Mouse (Mus musculus) heart, adult 2 months (tissue): ENCODE data around the gene Hpcal1. TPM values are rescaled to one million over a fixed set of nuclear protein-coding genes. Genes with fewer than 3 reads are reported as not detected.
A peak's percentile ranks its signal among the peaks of the same experiment; 100 is the strongest.

Experiments used
- DNase-seq, 2 experiments: peaks; one replicate each; pipeline ENCODE4 v3.0.0; 2021
- H3K27ac ChIP-seq: fragments of 200-600 bp; 2 replicates; pipeline ENCODE4 v1.8.1; 2022
- H3K27me3 ChIP-seq: fragments of 200-500 bp; 2 replicates; pipeline ENCODE4 v1.6.1; 2012; ENCODE audit warnings: mild to moderate bottlenecking, low read length, inconsistent platforms, mixed read lengths; ENCODE audit not compliant: control insufficient read depth, insufficient read depth
- H3K36me3 ChIP-seq: fragments of 200-500 bp; 2 replicates; pipeline ENCODE4 v1.6.1; 2012; ENCODE audit warnings: low read length, inconsistent platforms; ENCODE audit not compliant: control insufficient read depth, insufficient read depth
- H3K4me1 ChIP-seq: fragments of 200-500 bp; 2 replicates; pipeline ENCODE4 v1.6.1; 2011; ENCODE audit warnings: low read length; ENCODE audit not compliant: control insufficient read depth, insufficient read depth
- H3K4me3 ChIP-seq: fragments of 200-600 bp; 2 replicates; pipeline ENCODE4 v1.8.1; 2022
- H3K79me2 ChIP-seq: fragments of 200-500 bp; replicated peaks from 2 replicates; pipeline ENCODE4 v1.6.1; 2012; ENCODE audit warnings: mild to moderate bottlenecking, inconsistent platforms, low read length, moderate library complexity, mixed read lengths; ENCODE audit not compliant: control insufficient read depth, insufficient read depth
- H3K9ac ChIP-seq: fragments of 200-500 bp; 2 replicates; pipeline ENCODE4 v1.6.1; 2012; ENCODE audit warnings: low read depth, mild to moderate bottlenecking, control low read depth, inconsistent platforms, low read length, mixed read lengths
- CTCF ChIP-seq: fragments of 200-600 bp; IDR thresholded peaks from 2 replicates; pipeline ENCODE4 v1.8.1; 2022; ENCODE audit warnings: antibody characterized with exemption, mild to moderate bottlenecking, moderate library complexity
- EP300 ChIP-seq: fragments of 200-500 bp; IDR thresholded peaks from 2 replicates; pipeline ENCODE4 v1.6.1; 2011; ENCODE audit warnings: low read depth, low read length, control low read depth; ENCODE audit not compliant: insufficient read depth
- POLR2A ChIP-seq: fragments of 200-500 bp; IDR thresholded peaks from 2 replicates; pipeline ENCODE4 v1.6.1; 2011; ENCODE audit warnings: mild to moderate bottlenecking, low read depth, low read length, control low read depth; ENCODE audit not compliant: insufficient read depth
- WGBS: fragments of 180-500 bp; shearing (Covaris S2); methylation state at CpG from one replicate; pipeline ENCODE4 v1.1.7; 2018; 5-methylcytosine and 5-hydroxymethylcytosine counted together
- intact Hi-C: fragments of 180-260 bp; cut with DNase I; formaldehyde crosslinking; loops from one replicate; pipeline ENCODE4 v1.15.1; 2025
- polyA plus RNA-seq: library from polyadenylated mRNA; depleted of rRNA; stranded (reverse); fragments of >200 nt; gene quantifications from 2 replicates; pipeline ENCODE4 v1.2.3, GENCODE M21; 2012
- total RNA-seq, 2 experiments: library from RNA; stranded (reverse); gene quantifications; 2 replicates each; pipeline ENCODE4 v1.2.3; 2021

The Hpcal1 gene
- total and polyA plus RNA-seq, 3 experiments, result 16.3 to 37.9 (median 21.5) TPM

DNA sequence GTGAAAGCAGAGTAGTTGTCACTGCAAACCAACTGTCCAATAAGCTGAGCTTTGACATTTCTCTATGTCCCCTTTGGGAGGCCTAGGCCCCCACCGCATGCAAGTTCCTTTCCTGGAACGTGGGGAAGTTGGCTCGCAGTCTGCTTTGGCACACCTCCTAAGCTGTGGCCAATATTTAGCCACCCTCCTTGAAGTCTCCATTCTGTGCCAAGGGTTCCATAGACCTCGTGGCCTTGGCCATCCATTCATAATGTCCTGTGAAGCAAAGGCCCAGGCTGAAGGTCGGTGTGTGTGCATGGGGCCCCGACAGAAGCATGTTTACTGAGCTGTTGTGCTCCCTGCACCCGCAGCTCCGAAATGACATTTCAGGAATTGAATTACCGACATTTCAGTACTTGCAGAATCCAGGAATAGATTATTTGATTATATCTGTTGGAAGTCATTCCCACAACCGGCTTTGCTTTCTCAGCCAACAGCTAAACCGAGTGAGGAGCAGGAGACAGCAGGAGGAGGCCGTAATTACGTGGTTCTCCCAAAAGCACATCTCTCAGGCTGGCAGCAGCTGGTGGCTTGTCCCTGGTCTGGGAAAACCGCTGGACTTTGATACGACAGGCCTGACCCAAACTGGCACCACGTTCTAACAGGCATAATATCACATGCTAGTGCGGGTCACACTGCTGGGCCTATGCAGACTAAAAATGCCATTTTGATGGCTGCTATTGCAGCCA lies 51.1 kb downstream of the Hpcal1 start:
- intact Hi-C loops, result loop anchor here (10.0 kb wide), 1 partner anchor 297 kb away; no protein-coding TSS in a partner anchor
- Histone ChIP-seq H3K4me3 (no peak overlapping the region), H3K36me3 (peaks cover 9% of the 10 kb centered on the region), H3K4me1 (peaks cover 36% of the 10 kb centered on the region), H3K9ac (no peak overlapping the region), H3K27me3 (no peaks in the 10 kb centered on the region), H3K79me2 (no peaks in the 10 kb centered on the region; the same call in 1 of the 2 replicates), H3K27ac (peak overlapping the region; percentile 12; the same call in 1 of the 2 replicates)
- DNase-seq, result peak; percentile 55 to 72
- WGBS, result 30% methylated on average over 17 of the region's 17 CpGs
- TF ChIP-seq CTCF (no peak), POLR2A (no peak), EP300 (0 out of 2 replicates have a peak, but pooled peaks have one; percentile 59)

- Histone ChIP-seq H3K27me3 (no peaks in the 10 kb centered on the region), H3K4me1 (peaks cover 43% of the 10 kb centered on the region), H3K4me3 (no peak overlapping the region), H3K9ac (no peak overlapping the region), H3K79me2 (no peaks in the 10 kb centered on the region; the same call in 1 of the 2 replicates), H3K36me3 (peaks cover 9% of the 10 kb centered on the region), H3K27ac (peak overlapping the region; percentile 26; the same call in 1 of the 2 replicates)
- intact Hi-C loops, result loop anchor here (10.0 kb wide), 1 partner anchor 298 kb away; no protein-coding TSS in a partner anchor
- WGBS, result 58% methylated on average over 11 of the region's 11 CpGs
- TF ChIP-seq EP300 (no peak), CTCF (no peak), POLR2A (no peak)
- peak in 1 of 2 experiments; percentile 26 for DNase-seq
Measured at GRCm38 (mm10) chr12:17742571-17743321, 52.1 kb downstream of the Hpcal1 start.

- TF ChIP-seq POLR2A (no peak), CTCF (no peak), EP300 (no peak)
- Histone ChIP-seq H3K4me1 (peaks cover 53% of the 10 kb centered on the region), H3K4me3 (no peak overlapping the region), H3K27ac (no peak overlapping the region; the same call in 1 of the 2 replicates), H3K36me3 (peaks cover 9% of the 10 kb centered on the region), H3K27me3 (no peaks in the 10 kb centered on the region), H3K9ac (no peak overlapping the region), H3K79me2 (no peaks in the 10 kb centered on the region; the same call in 1 of the 2 replicates)
- DNase-seq, result no peak
- intact Hi-C loops, result loop anchor here (10.0 kb wide), 1 partner anchor 301 kb away; no protein-coding TSS in a partner anchor
- WGBS, result 71% methylated on average over 7 of the region's 7 CpGs
Measured at GRCm38 (mm10) chr12:17745431-17745830, 54.8 kb downstream of the Hpcal1 start.

DNA sequence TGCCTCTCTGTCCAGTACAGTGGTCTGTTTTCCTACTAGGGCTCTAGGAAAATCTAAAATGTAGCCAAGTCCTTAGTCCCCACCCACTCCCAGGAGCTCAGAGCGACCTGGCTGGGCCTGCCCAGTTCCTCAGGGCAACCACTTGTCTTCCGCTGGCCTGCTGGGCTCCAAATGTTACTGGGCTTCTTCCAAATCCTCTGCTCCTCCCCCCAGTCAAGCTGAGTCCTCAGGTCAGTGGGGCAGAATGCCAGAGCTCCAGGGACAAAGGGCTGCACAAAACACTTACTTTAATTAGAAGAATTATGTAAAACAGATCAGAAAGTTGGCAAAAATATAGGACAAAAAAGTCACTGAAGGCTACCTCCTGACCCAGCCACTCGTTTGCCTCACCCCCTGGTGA lies 56.1 kb downstream of the Hpcal1 start:
- TF ChIP-seq EP300 (peak; percentile 87), CTCF (no peak), POLR2A (no peak)
- Histone ChIP-seq H3K36me3 (peaks cover 9% of the 10 kb centered on the region), H3K9ac (no peak overlapping the region), H3K27ac (peak overlapping the region; percentile 76), H3K79me2 (no peaks in the 10 kb centered on the region), H3K4me1 (peaks cover 54% of the 10 kb centered on the region), H3K4me3 (no peak overlapping the region), H3K27me3 (no peaks in the 10 kb centered on the region)
- DNase-seq, result peak; percentile 79 to 90
- intact Hi-C loops, result loop anchor here (1.0 to 10.0 kb wide), 5 partner anchors 16 to 302 kb away; no protein-coding TSS in a partner anchor
- WGBS, result 3% methylated on average over 3 of the region's 3 CpGs

DNA sequence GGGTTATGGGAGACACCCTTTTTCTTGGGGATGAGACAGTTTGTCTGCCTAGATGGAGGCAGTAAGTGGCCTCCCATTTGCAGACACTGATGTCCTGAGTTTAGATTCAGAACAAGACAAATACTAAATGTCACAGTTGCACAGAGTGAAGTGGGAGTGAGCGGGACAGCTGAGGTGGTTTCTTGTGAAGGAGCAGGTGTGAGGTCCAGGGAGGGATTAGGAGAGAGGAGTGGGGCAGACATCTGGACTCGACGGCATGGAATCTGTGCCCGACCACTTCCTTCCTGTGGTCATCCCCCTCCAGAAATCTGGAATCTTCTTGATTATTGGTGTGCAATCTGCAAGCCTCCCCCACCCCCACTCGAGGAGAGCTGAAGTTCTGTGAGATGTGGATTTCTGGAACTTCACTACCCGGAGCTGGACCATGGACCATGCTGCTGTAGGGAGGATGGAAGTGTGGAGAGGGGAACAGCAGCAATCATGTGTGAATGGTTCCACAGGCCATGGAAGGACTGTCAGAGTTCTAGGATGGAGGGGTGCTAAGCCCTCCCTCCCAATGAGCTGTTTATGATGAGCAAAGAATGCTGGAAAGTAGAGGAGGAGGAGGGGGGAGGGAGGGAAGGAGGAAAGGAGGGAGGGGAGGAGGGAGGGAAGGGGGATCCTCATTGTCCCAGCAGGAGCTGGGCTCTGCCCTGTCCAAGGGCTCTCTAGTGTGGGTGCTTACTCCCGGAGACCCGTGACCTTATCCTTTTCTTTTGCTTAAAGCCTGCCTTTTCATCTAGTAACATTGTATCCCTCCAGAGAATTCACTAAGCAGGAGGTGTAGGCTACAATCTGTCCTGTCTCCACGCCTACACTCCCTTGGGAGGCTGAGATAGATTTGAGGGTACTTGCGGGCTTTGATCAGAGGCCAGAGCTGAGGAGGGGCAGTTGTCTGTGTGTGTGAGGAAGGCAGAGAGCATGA lies 56.8 kb downstream of the Hpcal1 start:
- intact Hi-C loops, result loop anchor here (1.0 to 10.0 kb wide), 4 partner anchors 17 to 303 kb away; no protein-coding TSS in a partner anchor
- Histone ChIP-seq H3K27ac (peak overlapping the region; percentile 76), H3K79me2 (no peaks in the 10 kb centered on the region), H3K9ac (no peak overlapping the region), H3K27me3 (no peaks in the 10 kb centered on the region), H3K4me3 (no peak overlapping the region), H3K4me1 (peaks cover 48% of the 10 kb centered on the region), H3K36me3 (peaks cover 6% of the 10 kb centered on the region)
- WGBS, result 38% methylated on average over 10 of the region's 10 CpGs
- DNase-seq, result no peak
- TF ChIP-seq CTCF (no peak), EP300 (no peak), POLR2A (no peak)
